Mouse (Mus musculus): ENCODE measurements around the gene Erich3.

The Erich3 gene

GRCm38 (mm10) chr3:154682570-154682969, 18.9 kb downstream of the Erich3 start:
- DNase-seq (ENCODE audit: low spot score) = no peak

- no peak for DNase-seq (ENCODE audit: low spot score)
Measured at GRCm38 (mm10) chr3:154683667-154684066, 20.0 kb downstream of the Erich3 start.

GRCm38 (mm10) chr3:154690260-154690659, 26.6 kb downstream of the Erich3 start:
- no peak for DNase-seq (ENCODE audit: low spot score)

GRCm38 (mm10) chr3:154691897-154692571, 28.4 kb downstream of the Erich3 start:
- DNase-seq (ENCODE audit: low spot score) = peak; percentile 87

GRCm38 (mm10) chr3:154692572-154692922, 28.9 kb downstream of the Erich3 start:
- no peak for DNase-seq (ENCODE audit: low spot score)

- no peak for DNase-seq (ENCODE audit: low spot score)
Measured at GRCm38 (mm10) chr3:154693902-154694301, 30.2 kb downstream of the Erich3 start.

GRCm38 (mm10) chr3:154696611-154697010, 33.0 kb downstream of the Erich3 start:
- DNase-seq (ENCODE audit: low spot score) = no peak

GRCm38 (mm10) chr3:154698907-154699306, 35.2 kb downstream of the Erich3 start:
- DNase-seq (ENCODE audit: low spot score) = peak; percentile 38

GRCm38 (mm10) chr3:154700296-154700695, 36.6 kb downstream of the Erich3 start:
- no peak for DNase-seq (ENCODE audit: low spot score)

- no peak for DNase-seq (ENCODE audit: low spot score)
Measured at GRCm38 (mm10) chr3:154700735-154701134, 37.1 kb downstream of the Erich3 start.

- DNase-seq (ENCODE audit: low spot score) = no peak
Measured at GRCm38 (mm10) chr3:154704755-154705154, 41.1 kb downstream of the Erich3 start.

GRCm38 (mm10) chr3:154708150-154708549, 44.5 kb downstream of the Erich3 start:
- DNase-seq (ENCODE audit: low spot score) = no peak

- DNase-seq (ENCODE audit: low spot score) = no peak
Measured at GRCm38 (mm10) chr3:154723198-154723597, 59.5 kb downstream of the Erich3 start.

- no peak for DNase-seq (ENCODE audit: low spot score)
Measured at GRCm38 (mm10) chr3:154731431-154731830, 67.8 kb downstream of the Erich3 start.

- DNase-seq (ENCODE audit: low spot score) = no peak
Measured at GRCm38 (mm10) chr3:154741496-154741895, 77.8 kb downstream of the Erich3 start.

GRCm38 (mm10) chr3:154742927-154743326, 79.3 kb downstream of the Erich3 start:
- no peak for DNase-seq (ENCODE audit: low spot score)

GRCm38 (mm10) chr3:154744317-154744716, 80.7 kb downstream of the Erich3 start:
- DNase-seq (ENCODE audit: low spot score) = no peak

GRCm38 (mm10) chr3:154754505-154754904, 90.8 kb downstream of the Erich3 start:
- DNase-seq (ENCODE audit: low spot score) = no peak

GRCm38 (mm10) chr3:154755225-154755624, 91.6 kb downstream of the Erich3 start:
- no peak for DNase-seq (ENCODE audit: low spot score)

- no peak for DNase-seq (ENCODE audit: low spot score)
Measured at GRCm38 (mm10) chr3:154758089-154758488, 94.4 kb downstream of the Erich3 start.

GRCm38 (mm10) chr3:154761108-154761507, 97.4 kb downstream of the Erich3 start:
- no peak for DNase-seq (ENCODE audit: low spot score)

- no peak for DNase-seq (ENCODE audit: low spot score)
Measured at GRCm38 (mm10) chr3:154763374-154763773, 99.7 kb downstream of the Erich3 start.

- DNase-seq (ENCODE audit: low spot score) = no peak
Measured at GRCm38 (mm10) chr3:154764115-154764514, 100.5 kb downstream of the Erich3 start.

GRCm38 (mm10) chr3:154766321-154766720, 102.7 kb downstream of the Erich3 start:
- no peak for DNase-seq (ENCODE audit: low spot score)
